Mouse (Mus musculus) lung, adult 18-20 months (tissue): ENCODE results near the gene B3gat1.

Experiments
- DNase-seq, 2 experiments: peaks; one replicate each; pipeline ENCODE4 v3.0.0; 2022; ENCODE audit warnings: mixed read lengths in 2 of 2

Gene B3gat1

DNA sequence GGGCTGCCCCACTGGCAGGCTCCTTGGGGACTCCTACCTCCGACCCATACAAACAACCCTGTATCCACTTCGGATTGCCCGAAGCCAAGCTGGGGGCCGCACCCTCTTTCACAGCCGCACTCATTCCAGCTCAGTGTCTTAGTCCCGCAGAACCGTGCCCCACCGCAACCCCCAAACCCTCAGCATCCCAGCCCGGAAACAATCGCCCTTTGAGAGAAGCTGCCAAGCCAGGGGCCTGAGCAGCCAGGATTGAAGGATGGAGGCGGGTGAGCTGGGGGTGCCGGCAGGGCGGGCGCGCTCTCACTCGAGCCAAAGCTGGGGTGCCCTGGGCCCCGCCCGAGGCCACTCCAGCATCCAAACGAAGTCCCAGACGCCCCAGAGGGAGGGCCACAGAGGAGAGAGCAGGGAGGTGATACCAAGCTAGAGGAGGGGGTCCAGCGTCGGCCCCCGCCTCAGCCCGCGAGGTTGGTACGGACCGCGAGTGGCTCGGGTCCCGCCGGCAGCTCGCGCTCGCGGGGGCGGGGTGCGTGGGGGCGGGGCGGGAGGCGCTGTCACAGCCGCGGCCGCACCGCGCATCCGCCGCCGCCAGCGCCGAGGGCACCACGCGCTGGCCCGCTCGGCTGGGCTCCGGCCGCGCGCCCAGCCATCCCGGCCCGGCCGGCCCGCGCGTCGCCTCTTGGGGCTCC lies at the start of gene B3gat1:
Gene B3gat1, plus strand, starts transcription at position 523 of the 686 bp plus-strand sequence.
- no peak for DNase-seq

DNA sequence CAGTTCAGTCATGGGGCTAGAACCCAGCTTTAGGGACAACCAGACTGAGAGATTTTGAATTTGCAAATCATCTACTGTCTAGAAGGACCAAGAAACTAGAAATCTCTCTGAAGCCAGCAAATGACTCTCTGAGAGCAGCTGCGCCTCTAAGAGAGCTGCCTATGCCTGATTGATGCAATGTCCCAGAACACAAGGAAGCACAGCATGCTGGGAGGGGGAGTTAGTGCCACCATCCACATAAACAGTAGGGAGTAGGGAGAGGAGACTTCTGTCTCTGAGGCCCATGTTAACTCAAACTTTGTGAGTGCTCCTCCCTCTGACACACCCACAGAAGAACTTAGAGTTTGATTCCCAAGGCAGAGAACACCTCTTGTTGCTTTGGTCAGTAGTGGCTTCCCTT lies 44.4 kb upstream of the B3gat1 start:
- no peak for DNase-seq

DNA sequence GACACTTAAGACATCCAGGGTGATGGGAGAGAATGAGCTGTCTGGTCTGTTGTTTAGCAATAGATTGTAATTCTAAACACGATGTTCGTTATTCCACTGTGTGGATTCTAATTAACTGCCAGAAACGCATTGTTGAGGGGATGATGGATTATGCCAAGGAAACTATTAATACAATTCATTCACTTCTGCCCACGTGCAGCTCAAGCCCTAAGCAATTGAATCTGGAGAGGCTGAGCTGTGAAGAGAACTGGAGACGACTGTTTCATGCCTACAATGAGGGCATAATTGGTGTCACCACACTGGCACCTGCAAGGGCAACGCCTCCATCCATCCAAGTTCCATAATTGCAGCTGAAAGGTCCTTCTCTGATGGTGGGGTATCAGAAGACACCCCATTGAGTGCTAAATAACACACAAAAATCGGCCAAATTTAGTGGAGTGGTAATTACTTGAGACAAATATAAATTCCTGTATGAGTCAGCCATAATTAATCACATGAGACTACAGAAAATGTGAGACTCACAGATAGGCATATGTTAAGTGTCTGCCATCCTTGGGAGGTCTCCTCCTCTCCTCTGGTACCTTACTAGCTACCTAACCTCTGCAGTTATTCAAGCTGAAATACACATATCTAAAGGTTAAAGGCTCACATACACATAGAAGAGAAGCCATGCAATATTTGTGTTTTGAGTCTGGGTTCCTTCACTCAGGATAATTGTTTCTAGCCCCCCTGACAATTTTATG lies 43.4 kb upstream of the B3gat1 start:
- no peak for DNase-seq

DNA sequence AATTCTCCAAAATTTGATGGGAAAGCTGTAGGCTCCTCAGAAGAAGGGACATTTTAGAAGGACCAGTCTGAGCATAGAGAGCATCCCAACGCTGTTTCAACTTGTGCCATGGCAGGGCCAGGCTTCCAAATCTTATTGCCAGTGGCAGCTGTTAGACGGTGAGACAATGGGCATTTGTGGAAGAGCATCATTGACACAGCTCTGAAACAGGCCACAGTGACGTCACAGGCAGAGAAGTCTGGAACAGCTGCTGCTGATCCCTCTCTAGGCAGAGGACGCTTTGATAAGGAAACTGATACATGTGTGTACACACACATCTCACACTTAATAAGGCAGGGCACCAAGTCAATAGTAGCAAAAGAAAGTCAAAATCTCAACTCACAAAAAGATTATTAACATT lies 40.9 kb upstream of the B3gat1 start:
- no peak for DNase-seq

DNA sequence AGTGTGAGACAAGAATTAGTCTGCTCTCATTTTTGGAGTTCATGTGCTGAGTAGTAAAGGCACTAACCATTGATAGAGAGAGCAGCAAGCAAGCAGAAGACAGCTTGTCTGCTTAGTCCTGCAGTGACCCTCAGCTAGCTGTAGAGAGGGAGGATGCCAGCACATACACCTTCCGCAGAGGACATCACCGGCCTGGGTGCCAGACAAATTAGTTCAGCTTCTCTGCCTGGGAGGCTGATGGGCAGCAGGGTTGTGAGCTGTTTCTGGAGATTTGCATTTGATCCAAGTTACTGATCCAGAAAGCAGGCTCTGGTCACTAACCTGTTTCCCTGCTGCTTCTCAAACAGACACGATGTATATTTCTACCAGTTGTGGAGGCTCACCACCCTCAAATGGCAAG lies 38.9 kb upstream of the B3gat1 start:
- no peak for DNase-seq

DNA sequence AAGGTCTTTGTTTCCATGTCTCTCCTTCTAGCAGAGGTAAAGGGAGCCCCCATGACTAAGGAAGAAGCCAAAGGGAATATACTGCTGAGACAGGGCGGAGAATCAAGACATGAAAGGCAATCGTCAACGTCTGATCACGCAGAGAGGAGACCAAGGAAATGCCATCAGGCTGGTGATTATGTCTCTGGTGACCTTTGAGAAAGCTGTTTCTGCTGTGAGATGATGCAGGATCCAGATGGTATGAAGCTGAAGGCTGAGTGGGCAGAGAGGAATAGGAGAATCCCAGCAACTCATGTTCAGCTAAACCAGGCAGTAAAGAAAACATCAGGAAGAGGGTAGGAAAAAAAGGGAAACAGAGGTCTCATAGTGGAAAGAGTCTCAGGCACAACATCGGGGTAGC lies 38.4 kb upstream of the B3gat1 start:
- DNase-seq = no peak

DNA sequence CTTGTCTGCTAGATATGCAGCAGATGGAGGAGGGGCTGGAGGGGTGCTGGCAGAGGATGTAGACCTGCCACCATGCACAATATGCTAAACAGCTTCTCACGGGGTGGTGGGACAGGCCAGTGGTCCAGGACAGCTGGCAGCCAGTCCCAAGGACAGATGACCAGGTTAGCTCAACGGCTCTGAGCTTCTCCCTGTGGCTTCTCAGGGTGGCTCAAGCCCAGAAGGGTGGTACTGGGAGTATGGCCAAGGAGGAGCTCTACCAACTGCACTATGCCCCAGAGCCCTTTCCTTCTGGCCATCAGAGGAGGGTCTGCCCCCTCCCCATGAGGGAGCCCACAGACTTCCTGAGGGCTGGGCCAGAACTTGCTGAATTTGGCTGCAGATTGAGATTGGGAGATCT lies 35.2 kb upstream of the B3gat1 start:
- DNase-seq = no peak

DNA sequence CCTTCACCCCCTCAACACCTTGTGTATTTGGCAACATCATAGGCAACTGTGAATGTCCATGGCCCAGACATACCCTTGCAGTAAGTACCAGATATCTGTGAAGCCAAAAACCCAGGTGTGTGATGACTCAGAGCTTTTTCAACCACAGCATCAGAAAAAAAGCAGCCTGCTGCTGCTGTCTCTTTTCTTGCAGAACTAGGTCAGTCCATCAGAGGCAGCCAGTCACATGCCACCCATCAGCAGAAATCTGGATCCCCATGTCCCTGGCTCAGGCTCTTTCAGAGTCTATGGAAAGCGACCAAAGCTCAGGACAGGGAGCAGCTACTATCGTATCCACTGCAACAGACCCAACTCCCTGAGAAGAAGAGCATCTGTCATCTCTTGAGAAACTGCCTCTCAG lies 33.2 kb upstream of the B3gat1 start:
- no peak for DNase-seq

DNA sequence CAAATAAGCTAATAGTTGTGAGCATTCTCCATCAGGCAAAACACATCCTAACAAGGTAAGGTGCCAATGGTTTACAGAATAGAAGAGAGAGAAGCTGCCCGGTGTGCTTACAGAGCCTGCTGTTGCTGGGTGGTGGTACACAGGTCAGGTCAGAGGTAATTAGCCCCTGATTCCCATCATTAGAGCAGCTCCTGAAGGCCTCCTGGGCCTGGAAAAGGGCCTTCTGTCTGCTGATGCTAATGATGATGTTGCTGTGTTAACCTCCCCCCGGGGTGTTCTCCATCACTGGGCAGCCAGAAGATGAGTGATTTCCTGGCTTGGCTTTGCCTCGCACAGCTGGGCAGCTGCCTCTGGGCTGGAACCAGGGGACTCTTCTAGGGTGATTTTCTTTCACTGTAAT lies 15.1 kb upstream of the B3gat1 start:
- no peak for DNase-seq

DNA sequence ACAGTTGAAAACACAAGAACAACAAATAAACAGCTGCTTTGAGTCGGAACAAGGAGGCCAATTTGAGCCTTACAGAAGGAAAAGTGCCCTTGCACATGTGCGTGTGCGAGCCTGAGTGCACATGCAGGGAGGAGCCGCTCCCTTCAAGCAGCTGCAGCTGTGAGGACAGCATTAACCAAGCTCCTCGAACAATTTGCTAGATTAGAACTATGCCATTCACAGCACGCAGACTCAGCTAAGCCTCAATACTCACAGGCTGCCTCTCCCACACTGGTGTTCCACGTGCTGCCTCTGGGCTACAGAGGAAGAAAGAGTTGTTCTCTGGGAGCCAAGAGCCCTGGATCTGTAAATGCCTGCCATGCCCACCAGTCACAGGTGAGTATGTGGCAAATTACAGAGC lies 11.8 kb upstream of the B3gat1 start:
- no peak for DNase-seq

DNA sequence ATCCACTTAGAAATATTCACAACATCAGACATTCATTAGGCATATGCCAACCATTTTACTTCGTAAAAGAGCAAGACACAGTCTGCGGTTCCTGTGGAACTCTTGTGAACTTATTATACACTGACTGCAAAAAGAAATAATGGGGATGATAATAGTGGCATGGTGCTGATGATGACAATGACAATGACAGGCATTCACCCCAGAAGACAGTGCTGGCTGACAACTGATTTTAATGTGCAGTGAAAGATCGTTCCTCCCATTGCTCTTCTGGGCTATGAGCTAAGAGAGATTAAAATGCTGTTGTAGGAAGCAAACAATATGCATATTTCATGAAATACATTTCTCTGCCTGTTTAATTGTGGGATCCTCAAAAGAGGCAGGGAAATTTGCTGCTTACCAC lies 7.8 kb upstream of the B3gat1 start:
- no peak for DNase-seq

DNA sequence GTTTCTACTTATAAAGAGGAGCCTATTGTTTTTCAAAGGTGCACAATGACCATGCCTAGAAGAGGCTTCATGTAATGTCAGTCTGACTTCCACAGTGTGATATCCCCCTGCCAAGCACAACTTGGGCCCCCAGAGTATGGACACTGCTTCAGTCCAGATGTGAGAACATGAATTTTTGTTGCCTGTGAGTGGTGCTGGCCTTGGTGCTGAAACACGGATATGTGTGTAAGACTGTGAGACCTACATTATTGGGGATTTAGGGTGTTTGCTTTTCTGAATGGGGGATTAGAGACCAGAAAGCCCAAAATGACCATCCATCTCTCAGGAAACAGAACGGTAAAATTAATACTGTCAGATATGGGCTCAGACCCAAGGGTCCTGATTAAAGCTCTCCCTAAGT lies 6.1 kb upstream of the B3gat1 start:
- no peak for DNase-seq

DNA sequence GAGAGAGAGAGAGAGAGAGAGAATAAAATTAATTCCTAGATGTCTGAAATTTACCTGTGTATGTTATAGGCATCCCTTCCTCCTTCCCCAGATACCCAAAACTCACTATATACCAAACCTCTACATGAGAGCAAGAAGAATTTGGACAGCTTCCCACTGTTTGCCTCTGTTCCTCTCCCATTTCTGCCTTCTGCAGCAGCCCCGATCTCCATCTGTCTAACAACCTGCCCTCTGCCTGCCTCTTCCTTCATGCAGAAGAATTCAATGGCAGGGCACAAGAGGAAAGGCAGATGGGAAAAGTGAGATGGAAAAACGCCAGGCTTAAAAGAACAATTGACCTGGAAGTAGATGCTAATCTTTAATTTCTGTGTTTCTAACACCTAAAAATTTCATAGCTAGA lies 5.0 kb upstream of the B3gat1 start:
- no peak for DNase-seq

DNA sequence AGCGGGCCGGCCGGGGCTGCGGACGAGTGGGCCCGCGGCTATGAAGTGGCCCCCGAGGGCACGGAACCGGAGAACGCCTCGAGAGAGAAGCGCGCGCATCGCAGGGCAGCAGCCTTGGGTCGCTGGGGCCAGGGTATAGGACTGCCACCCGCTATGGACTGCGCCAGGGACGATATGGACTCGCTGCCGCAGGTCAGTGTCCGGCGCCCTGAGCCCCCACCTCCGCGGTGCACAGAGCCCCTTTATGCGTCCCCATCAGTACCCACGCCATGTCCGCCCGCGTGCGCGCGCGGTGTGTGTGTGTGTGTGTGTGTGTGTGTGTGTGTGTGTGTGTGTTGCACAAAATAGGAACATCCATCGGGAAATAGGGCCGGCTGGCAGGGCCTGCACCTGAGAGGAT lies 458 bp downstream of the B3gat1 start:
- DNase-seq = no peak

DNA sequence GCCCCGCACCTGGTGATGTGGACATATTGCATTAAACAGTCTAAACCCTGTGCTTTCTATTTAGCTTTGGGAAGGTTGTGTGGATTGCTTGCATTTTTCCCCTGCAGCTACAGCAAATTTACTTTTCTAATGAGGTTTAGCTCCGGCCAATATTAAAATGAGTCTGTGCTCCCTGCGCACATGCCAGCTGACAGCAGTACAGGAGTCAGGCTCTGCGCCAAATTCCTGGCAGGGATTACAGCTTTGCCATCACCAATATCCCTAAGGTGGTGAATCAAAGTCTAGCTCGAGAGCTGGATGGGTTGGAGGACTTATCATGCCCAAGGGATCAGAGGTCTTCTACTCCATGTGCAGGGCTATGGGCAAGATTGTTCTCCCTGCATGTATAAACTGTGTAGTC lies 3.6 kb downstream of the B3gat1 start:
- DNase-seq = no peak

DNA sequence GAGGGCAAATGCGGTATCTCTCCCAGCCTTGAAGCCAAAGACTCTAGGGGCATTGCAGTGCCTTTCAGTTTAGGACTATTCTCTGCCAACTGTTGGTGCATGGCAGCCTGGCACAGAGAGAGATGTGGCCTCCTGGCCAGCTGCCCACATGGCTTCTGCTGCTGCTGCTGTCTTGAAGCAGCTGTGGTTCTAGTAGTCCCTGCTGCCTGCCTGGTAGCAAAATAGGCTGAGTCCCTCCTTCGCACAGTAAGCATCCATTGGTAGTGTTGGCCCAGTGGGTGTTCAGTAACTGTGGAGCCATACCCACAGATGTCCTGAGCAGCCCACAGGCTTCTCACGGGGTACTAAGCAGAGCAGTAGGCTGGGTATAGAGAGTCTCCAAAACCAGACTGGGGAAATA lies 9.3 kb downstream of the B3gat1 start:
- no peak for DNase-seq

DNA sequence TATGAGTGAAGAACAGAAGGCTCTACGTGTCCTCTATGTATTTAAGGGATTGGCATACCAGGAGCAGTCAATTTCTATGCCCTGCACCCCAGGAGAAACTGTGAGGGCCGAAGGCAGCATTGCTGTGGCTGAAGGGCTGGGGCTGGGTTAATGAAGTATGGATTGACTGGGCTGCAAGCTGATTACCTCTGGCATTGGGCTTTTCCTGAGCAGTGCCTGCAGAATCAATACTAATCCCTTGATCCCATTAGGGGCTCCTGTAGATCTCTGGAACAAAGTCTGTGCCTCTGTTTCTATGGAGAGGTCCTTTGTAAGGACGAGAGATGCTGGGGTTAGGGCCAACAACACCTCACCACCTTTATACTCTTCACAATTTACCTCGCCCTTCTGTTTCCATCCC lies 13.6 kb downstream of the B3gat1 start:
- DNase-seq = no peak

DNA sequence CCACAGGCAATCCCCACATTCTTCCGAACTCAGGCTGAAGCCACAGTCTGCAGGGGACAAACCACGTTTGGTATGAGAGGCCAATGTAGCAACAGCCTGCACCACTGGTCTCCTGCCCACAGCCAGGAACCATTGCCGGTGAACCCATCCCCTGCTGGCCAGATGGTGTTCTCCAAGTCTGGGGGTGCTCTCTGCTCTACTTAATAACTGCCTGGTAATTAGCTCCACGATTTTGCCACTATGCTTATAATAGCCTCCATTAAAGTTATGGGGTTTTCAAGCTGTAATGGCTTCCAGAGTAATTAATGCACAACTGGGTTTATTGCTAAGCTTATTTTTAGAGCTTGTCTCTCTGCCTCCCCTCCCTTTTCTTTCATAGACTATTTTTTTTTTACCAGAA lies 15.4 kb downstream of the B3gat1 start:
- no peak for DNase-seq

DNA sequence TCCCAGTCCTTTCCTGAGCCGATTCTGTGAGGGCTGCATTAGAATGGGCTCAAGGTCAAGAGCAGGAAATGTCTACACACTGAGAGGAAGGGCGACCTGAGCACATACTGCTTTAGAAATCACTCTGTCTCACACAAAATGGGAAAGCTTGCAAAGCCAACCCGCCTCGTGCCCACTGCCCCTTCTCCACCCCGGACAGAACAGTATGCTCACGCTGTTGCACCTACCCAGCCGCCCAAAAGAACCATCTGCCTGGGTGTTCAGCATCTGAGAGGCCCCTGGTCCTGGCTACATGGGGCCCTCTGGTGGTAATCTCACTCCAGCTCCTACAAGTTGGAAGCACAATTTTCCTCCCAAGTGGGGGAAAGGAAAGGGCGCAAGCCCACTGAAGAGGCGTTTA lies 26.6 kb downstream of the B3gat1 start:
- no peak for DNase-seq

DNA sequence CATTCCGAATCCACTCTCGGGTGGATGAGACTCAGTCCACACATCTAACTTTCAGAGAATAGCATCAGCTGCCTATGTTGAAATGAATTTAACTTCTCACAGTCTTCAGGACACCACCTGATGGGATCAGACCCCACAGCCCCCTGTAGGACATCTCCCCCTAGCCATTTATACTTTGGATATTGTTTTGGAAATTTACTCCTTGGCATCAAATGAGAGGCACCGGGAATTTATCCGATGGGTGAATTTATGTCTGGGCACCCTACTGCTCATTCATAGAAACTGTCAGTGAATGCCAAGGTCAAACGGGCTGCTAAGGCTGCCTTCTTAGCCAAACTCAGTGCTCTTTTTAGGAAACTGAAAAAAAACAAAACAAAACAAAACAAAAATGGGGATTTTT lies 27.0 kb downstream of the B3gat1 start:
- DNase-seq = no peak

DNA sequence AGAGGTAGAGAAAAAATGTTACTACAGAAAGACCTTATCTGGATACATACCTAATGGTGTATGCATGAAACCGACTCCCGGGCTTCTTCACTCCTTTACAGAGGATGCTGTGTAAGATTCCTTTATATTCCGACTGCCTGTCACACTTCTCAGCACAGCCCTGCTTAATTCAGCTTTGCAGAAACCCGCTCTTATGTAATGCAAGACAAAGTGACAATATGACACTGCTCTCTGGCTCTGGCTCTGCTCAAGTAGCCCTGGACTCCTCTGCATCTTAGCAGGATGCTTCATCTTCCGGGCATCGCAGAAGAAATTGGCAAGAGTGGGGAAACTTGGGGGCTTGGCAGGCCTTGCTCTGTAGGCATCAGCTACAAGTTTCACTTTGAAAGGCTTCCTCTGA lies 28.9 kb downstream of the B3gat1 start:
- no peak for DNase-seq

DNA sequence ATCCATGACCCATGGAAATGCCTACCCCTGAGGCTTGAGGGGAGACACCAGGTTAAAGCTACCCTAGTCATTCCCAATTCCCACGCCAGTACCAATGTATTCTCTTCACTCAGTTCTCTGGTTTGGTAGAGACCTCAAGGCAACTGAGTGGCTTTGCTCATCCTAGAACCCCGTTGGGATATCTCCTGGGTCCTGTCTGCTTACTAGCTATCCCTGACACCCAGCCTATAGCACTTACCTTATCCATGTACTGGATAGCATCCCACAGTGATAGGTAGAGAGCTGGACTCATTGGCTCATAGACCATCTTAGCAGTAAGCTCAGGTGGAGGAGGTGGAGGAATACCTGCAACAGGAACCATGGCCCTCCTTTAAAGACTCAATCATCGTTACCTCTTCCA lies 34.7 kb downstream of the B3gat1 start:
- DNase-seq = no peak

DNA sequence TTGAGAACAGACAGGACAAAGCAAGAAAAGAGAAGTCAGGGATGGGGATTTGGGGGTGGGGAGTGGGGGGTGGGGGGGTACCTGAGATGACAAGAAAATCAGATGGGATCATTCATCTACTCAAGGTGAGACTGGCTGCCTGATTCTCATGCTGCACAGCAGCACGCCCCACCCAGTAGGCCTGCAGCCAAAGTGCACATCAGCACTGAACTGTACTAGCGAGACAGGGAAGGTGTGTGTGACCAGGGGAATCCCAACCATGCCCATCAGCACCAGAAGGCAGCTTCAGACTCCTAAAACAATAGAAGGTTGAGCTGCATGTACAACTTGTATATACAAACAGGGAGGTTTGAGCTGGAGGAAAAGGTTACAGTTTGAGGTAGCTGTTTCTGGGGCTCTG lies 42.2 kb downstream of the B3gat1 start:
- no peak for DNase-seq

DNA sequence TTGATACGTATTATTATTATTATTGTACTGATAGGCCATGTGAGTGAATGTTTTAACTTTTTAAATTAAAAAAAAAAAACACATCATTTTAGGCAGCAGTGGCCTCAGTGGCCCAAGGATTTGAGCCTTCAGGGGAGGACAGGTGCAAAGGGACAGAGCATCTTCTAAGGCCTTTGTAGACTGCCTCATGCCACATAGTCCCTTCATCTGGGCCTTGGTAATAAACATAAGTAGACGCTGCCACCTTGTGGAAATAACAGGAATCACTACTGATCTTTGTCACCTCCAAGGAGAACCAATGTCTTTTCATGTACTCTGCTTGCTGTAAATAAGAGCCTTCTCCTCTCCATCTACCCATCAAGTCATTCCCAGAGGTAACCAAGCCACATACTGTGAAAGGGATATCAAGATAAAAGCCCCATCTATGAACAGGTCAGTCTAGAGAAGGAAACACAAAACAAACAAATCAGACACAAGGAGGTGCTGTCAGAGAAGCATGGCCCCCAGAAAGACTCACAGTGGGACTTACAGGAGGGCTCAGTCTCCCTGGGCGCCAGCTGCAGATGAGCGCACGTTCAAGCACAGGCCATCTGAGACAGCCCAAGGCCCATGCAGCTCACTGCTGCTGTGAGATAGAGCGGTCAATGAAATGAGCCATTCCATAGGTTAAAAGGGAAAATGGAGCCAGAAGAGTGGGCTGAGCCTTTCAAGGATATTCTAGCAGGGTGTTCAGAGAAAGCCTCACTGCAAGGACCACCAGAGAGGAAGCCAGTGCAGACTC lies 42.8 kb downstream of the B3gat1 start:
- DNase-seq = peak in 1 of 2 experiments; percentile 30
